Mouse (Mus musculus) liver (tissue): ENCODE measurements at regions not wholly inside any gene's neighbourhood (a gene's known extent, or its start where the extent isn't known, plus 50 kb on each side); places are given as distances from the start of the nearest gene placed in this dataset.
A peak's percentile ranks its signal among the peaks of the same experiment; 100 is the strongest.

ENCODE experiments used
- DNase-seq: peaks from one replicate; pipeline ENCODE4 v3.0.0-alpha.2; 2020; ENCODE audit warnings: mixed read lengths

DNA sequence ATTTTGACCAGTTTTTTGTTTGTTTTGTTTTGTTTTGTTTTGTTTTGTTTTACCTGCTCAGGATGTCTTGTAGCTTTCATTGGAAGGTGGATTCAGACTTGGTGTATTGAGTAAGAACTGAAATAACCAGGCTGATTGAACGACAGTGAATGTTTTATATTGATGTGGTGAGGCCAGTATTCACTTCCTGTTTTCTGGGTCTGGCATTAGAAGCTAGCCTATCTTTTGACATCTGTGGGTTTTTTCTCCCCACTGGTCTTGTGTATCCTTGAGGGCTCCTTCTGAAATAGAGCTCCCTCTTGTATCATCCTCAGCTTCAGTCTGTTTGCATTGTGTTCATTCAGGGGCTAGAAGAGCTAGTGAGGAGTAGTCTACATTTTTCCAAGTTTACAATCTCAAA lies 175.5 kb downstream of the 1700129C05Rik start:
- no peak for DNase-seq

GRCm38 (mm10) chr14:58944958-58945357 lies 197.7 kb downstream of the 1700129C05Rik start:
- no peak for DNase-seq

GRCm38 (mm10) chr14:58943267-58943765 lies 199.4 kb downstream of the 1700129C05Rik start:
- no peak for DNase-seq

GRCm38 (mm10) chr14:58939086-58939485 lies 203.6 kb downstream of the 1700129C05Rik start:
- no peak for DNase-seq

GRCm38 (mm10) chr14:58938601-58938970 lies 204.1 kb downstream of the 1700129C05Rik start:
- DNase-seq: no peak

- DNase-seq: peak; percentile 3
These were observed 204.7 kb downstream of the 1700129C05Rik start for GRCm38 (mm10) chr14:58937791-58938600.

DNA sequence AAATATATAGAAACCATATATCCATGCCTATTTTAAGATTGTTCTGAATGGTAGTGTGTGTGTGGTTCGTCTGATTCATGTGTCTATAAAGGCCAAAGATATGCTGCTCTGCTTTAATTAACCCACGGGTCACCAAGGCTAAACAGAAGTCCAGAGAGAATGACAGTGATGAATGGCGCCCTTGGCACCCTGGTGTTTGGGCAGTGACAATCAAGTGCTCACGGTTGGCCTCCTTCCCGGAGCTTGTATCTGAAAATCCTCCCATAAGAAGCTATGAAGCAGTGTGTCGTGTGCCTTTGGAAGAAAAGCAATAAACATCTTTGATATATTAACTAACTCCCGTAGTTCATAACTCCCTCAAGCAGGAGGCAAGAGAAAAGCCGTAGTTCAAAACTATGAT lies 205.4 kb downstream of the 1700129C05Rik start:
- peak; percentile 5 for DNase-seq

- no peak for DNase-seq
These were observed 206.6 kb downstream of the 1700129C05Rik start for GRCm38 (mm10) chr14:58936131-58936530.

GRCm38 (mm10) chr14:58917853-58918252 lies 224.8 kb downstream of the 1700129C05Rik start:
- DNase-seq: no peak

DNA sequence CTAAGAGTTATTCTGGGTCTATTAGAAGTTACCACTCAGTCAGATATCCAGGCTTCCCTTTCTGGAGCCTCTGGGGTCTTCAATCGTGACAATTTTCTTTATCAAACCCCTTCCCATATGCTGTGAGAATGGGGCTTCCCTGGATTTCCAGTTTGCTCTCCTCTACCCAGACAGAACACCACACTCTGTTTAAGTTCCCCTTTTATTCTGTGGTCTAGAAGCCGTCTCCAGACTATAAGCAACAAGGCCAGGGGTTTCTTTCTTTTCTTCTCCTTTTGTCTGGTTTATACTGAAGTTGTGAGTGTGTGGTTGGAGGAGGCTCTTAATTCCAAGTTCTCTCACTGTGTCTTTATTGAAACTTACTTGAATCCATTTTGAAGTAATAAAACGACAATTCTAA lies 225.5 kb downstream of the 1700129C05Rik start:
- DNase-seq: no peak

- no peak for DNase-seq
These were observed 227.8 kb downstream of the 1700129C05Rik start for GRCm38 (mm10) chr14:58914937-58915336.

- no peak for DNase-seq
These were observed 231.8 kb downstream of the 1700129C05Rik start for GRCm38 (mm10) chr14:58910846-58911245.

DNA sequence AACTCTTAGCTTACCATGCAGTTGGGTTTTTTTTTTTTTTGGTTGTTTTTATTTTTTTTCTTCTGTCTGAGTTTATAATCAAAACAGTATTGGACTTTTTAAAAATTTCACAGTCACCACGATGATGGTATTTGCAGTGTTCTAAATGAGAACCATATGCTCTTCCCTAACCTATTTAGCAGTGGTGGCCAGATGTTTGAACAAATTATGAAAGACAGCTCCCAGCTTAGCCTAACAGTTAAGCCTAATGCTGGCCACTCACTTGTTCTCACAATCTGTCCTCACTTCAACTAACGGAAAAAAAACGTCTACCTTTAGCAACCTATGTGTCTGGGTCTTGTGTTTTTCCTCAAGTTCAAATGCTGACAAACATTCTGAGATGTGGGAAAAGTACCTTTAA lies 234.8 kb downstream of the 1700129C05Rik start:
- DNase-seq: no peak

- DNase-seq: no peak
These were observed 235.3 kb downstream of the 1700129C05Rik start for GRCm38 (mm10) chr14:58907359-58907758.

GRCm38 (mm10) chr14:58906631-58907030 lies 236.1 kb downstream of the 1700129C05Rik start:
- no peak for DNase-seq

- DNase-seq: no peak
These were observed 274.3 kb downstream of the 1700129C05Rik start for GRCm38 (mm10) chr14:58868176-58868949.

DNA sequence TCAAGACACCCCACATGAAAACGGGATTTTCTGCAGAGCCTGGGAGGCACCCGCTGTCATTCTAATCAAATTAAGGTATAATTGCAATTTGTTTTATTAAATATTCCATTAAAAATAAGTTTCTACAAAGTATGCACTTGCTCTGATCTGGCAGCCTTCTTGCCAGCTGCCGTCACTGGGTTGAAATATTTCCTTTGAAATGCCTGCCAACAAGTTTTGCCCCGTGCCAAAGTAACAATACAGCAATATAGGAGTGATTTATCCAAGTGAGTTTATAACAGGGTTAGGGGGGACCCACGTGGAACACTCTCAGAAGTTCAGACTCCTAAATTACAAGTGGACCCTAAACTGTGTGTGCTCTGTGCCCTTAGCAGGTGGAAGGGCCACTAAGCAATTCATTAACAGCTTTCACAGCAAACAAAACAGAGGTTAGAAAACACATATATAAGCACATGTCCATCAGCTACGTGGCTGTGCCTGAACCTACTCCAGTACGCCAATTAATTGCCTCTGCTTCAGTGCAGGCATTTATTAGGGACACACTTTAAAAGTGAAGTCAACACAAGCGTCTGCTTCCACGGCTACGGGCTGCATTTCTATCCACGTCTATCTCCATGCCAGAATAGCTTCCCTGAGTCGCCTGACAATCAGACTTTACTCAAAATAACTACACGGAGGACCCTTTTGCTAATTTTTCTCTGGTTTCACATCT lies 275.1 kb downstream of the 1700129C05Rik start:
- no peak for DNase-seq

- no peak for DNase-seq
These were observed 287.8 kb downstream of the 1700129C05Rik start for GRCm38 (mm10) chr14:58854871-58855270.

DNA sequence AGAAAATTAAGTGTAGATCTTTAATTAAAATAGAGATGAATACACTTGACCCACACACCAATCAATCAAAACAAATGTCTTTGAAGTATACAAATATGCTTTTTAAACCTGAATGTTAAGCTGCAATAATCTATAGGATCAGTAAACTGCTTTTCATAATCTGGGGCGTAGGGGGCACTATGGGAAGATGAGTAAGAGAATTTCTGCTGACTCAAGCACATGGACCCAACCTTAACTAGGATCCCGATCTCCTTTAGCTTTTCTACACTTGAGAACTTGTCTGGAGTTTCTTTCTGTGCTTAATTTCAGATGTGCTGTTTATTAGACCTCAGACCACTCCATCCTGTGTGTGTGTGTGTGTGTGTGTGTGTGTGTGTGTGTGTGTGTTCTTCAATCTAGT lies 298.1 kb downstream of the 1700129C05Rik start:
- DNase-seq: no peak

GRCm38 (mm10) chr14:58842196-58842886 lies 300.4 kb downstream of the 1700129C05Rik start:
- DNase-seq: no peak

- DNase-seq: no peak
These were observed 319.8 kb downstream of the 1700129C05Rik start for GRCm38 (mm10) chr14:58822938-58823337.

DNA sequence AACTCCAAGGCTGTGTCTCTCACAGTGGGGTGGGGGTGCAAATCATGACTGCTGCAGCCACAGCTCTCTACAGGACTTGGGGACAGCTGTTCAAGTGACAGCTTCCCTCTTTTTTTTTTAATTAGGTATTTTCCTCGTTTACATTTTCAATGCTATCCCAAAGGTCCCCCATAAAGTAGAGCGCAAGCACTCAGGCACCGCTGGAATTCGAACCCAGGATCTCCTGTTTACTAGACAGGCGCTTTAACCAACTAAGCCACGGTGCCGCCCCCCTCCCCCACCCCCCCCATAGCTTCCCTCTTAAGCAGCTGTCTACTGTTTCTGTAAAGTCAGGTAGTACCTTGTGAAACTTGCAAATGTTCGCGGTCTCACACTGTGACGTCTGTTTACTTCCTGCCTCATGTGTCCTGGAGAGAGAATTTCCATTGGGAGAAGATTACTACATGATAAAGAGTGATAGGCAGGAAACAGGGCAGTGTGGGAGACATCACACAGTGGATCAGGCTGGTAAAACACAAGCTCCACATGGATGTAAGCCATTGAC lies 324.7 kb downstream of the 1700129C05Rik start:
- no peak for DNase-seq
